Mouse (Mus musculus) erythroblast, embryonic 14.5 days (primary cell): ENCODE measurements around the gene Ncmap. TPM values are rescaled to one million over a fixed set of nuclear protein-coding genes. Genes with fewer than 3 reads are reported as not detected.

Source experiments
- H3K27me3 ChIP-seq: 2 replicates; pipeline ENCODE4 v1.6.1; 2012; ENCODE audit warnings: inconsistent platforms; ENCODE audit not compliant: control insufficient read depth
- H3K36me3 ChIP-seq: 2 replicates; pipeline ENCODE4 v1.6.1; 2012; ENCODE audit warnings: mild to moderate bottlenecking, inconsistent platforms; ENCODE audit not compliant: control insufficient read depth
- H3K4me1 ChIP-seq: 2 replicates; pipeline ENCODE4 v1.6.1; 2012; ENCODE audit warnings: inconsistent platforms; ENCODE audit not compliant: control insufficient read depth
- H3K4me3 ChIP-seq: replicated peaks from 2 replicates; pipeline ENCODE3; 2012; ENCODE audit warnings: moderate library complexity, mild to moderate bottlenecking, inconsistent platforms
- H3K9me3 ChIP-seq: 2 replicates; pipeline ENCODE4 v1.6.1; 2012; ENCODE audit warnings: low read length, inconsistent platforms, mixed read lengths; ENCODE audit not compliant: control insufficient read depth
- GATA1 ChIP-seq: IDR thresholded peaks from 2 replicates; pipeline ENCODE4 v1.6.1; 2012; ENCODE audit warnings: low read length, inconsistent platforms, mixed read lengths
- TAL1 ChIP-seq: IDR thresholded peaks from 3 replicates; pipeline ENCODE4 v1.6.1; 2012; ENCODE audit warnings: low read length, inconsistent platforms, mixed read lengths
- polyA plus RNA-seq: library from polyadenylated mRNA; stranded (reverse); fragments of >175 nt; gene quantifications from 2 replicates; pipeline ENCODE4 v1.2.3, GENCODE M21; 2012

Ncmap gene
- polyA plus RNA-seq, 1 experiment = not detected

DNA sequence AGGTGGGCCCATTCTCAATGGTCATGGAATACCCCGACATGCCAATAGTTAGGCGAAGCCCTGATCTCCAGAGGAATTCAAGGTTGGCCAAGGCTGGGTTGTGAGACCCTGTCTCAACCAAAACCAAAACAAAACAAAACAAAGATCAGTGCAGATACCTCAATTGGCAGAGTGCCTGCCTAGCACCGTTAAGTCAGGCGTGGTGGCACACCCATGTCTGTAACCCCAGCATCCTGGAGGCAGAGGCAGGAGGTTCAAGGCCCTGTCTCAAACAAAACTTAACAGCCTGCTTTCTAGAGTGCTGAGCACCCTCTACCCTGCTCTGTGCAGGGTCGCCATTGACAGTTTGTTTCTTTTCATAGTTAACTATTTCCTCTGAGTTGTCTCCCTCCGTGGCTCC is 7.0 kb downstream of the Ncmap start:
- peaks cover 18% of the 10 kb centered on the region for H3K27me3 ChIP-seq
- H3K4me3 ChIP-seq = no peak overlapping the region
- peaks cover 4% of the 10 kb centered on the region for H3K9me3 ChIP-seq
- no peaks in the 10 kb centered on the region for H3K36me3 ChIP-seq
- H3K4me1 ChIP-seq = no peaks in the 10 kb centered on the region
- TF ChIP-seq TAL1 (no peak), GATA1 (no peak)

DNA sequence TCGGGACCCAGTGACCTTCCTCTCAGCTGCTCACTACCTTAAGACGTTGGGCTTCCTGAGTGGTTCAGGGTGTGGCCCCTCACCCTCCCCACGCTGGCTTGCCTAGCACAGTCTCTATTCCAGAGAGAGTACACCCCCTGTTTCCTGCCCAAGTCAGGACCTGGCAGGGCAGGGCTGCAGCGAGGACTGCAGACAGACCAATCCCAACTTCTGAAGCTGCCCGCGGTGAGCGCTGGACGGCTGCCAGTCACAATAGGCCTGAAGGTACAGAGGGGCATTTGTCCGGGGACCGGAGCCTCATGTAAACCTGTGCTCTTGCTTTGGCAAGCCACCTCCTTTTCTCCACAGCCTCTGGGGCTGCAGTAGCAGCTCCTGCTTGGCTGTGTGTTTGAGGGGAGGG is 12.4 kb downstream of the Ncmap start:
- no peaks in the 10 kb centered on the region; the same call in 1 of the 2 replicates for H3K4me1 ChIP-seq
- no peak overlapping the region for H3K4me3 ChIP-seq
- H3K27me3 ChIP-seq = peaks cover 4% of the 10 kb centered on the region
- no peaks in the 10 kb centered on the region for H3K9me3 ChIP-seq
- TF ChIP-seq TAL1 (no peak), GATA1 (no peak)
- no peaks in the 10 kb centered on the region for H3K36me3 ChIP-seq

DNA sequence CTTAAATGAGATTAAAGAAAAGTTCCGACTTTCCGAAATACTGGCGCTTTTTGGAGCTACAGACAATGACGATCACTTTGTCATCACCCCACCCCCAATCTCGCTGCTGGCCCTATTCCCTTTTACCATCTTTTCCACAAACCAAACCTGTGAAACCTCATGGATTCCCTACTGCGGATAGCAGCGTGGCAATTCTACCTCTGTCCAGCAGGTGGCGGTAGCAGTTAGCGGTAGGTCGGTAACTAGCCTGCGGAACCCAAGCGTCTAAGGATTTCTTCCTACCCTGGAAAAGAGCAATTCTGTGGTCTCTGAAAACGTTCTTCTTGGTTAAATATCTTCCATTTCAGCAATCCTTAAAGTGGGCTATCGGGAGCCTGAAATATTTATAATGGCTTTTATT is 15.7 kb downstream of the Ncmap start:
- no peaks in the 10 kb centered on the region for H3K36me3 ChIP-seq
- peaks cover 2% of the 10 kb centered on the region for H3K27me3 ChIP-seq
- no peaks in the 10 kb centered on the region for H3K9me3 ChIP-seq
- TF ChIP-seq TAL1 = no peak
- TF ChIP-seq GATA1 = no peak
- H3K4me3 ChIP-seq = no peak overlapping the region
- no peaks in the 10 kb centered on the region; the same call in 1 of the 2 replicates for H3K4me1 ChIP-seq

DNA sequence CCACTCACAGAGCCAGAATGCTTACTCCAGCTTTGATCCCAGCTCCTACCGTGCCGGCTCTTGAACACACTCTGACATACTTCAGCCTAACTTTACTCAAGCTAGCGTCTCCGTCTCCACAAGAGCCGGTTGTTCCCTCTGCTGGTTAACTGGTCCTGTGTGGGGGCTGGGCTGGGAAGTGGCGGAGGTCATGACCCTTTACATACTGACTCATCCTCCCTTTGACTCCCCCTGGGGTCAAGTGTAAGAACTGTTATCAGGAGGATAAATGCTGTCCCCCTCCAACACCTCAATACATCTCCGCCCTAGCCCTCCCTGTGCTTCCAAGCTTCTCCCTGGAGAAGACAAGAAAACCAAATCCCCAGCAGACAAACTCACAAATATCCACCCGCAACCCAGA is 16.7 kb downstream of the Ncmap start:
- no peak for TF ChIP-seq TAL1
- no peak for TF ChIP-seq GATA1
- no peaks in the 10 kb centered on the region for H3K9me3 ChIP-seq

DNA sequence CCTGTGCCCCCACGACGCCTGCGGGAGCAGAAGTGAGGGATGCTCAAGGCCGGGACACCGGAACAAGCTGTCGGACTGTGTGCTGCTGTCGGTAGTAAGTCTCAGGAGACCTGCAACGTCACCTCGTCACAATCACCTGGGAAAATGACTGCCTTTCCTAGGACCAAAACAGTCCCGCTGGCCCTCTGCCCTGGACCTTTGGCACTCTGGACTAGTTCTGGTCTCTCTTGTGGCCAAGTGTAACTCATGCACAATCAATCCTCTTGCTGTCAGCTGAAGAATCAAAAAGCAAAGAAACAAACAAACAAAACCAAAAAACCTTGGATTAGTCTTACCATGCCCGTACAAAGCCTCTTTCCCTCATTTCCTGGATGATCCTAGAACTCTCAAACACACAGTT is 20.8 kb downstream of the Ncmap start:
- no peak overlapping the region for H3K4me3 ChIP-seq
- H3K36me3 ChIP-seq = no peaks in the 10 kb centered on the region
- H3K4me1 ChIP-seq = no peaks in the 10 kb centered on the region; the same call in 1 of the 2 replicates
- TF ChIP-seq GATA1 (no peak), TAL1 (no peak)
- H3K9me3 ChIP-seq = peaks cover 7% of the 10 kb centered on the region
- H3K27me3 ChIP-seq = no peaks in the 10 kb centered on the region

More for the DNA sequence above, 16.7 kb downstream of the Ncmap start:
- Histone ChIP-seq H3K4me3 (no peak overlapping the region), H3K27me3 (peaks cover 2% of the 10 kb centered on the region), H3K4me1 (no peaks in the 10 kb centered on the region; the same call in 1 of the 2 replicates), H3K36me3 (no peaks in the 10 kb centered on the region)

DNA sequence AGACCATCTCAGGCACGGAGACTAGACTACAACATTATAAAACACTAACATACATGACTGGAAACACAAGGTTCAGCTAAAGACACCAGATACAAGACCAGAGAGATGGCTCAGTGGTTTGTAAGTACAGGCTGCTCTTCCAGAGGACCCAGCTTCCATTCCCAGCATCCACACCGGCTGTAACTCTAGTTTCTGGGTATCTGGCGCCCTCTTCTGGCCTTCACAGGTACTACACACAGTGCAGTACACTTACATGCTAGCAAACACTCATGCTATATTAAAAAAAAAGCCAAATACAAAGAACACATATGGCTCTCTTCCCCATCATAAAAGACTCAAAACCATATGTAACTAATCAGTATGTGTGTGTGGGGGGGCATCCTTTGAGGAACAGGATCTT is 22.6 kb downstream of the Ncmap start:
- Histone ChIP-seq H3K4me3 (no peak overlapping the region), H3K9me3 (peaks cover 7% of the 10 kb centered on the region), H3K36me3 (no peaks in the 10 kb centered on the region), H3K4me1 (no peaks in the 10 kb centered on the region), H3K27me3 (no peaks in the 10 kb centered on the region)
- TF ChIP-seq TAL1 (no peak), GATA1 (no peak)

DNA sequence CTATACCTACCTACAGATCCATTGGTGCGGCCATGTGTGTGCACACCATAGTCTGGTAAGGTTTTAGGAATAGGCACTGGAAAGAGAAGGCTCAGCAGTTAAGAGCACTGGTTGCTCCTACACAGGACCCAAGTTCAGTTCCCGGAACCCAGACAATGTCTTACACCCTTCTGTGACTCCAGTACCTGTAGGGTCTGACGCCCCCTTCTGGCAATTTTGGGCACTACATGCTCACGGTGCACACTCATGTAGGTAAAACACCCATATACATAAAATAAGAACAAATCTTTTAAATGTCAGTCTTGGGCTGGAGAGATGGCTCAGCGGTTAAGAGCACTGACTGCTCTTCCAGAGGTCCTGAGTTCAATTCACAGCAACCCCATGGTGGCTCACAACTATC is 24.7 kb downstream of the Ncmap start:
- TF ChIP-seq TAL1 (no peak), GATA1 (no peak)
- Histone ChIP-seq H3K36me3 (no peaks in the 10 kb centered on the region), H3K4me1 (no peaks in the 10 kb centered on the region), H3K4me3 (no peak overlapping the region), H3K9me3 (peaks cover 7% of the 10 kb centered on the region), H3K27me3 (peaks cover under 1% of the 10 kb centered on the region; the same call in 1 of the 2 replicates)

DNA sequence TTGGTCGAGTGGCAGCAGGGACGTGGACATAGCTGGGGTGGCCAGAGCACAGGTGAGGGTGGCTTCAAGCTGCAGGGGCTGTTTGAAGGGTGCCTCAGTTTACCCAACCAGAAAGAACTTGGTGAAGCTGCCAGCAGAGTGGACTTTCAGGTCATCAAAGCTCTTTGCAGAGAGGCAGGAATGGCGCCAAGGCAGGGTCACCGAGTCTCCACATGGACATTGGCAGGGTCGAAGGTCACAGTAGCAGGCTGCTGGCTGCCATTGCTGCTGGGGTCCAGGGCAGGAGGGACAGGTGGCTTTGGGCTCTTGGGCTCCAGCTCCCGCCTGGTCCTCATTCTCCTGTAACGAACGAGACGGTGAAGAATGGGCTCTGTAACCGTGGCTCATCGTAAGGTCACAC is 27.7 kb downstream of the Ncmap start:
- H3K36me3 ChIP-seq = no peaks in the 10 kb centered on the region
- peaks cover 3% of the 10 kb centered on the region for H3K9me3 ChIP-seq
- no peak for TF ChIP-seq TAL1
- no peak for TF ChIP-seq GATA1
- H3K4me1 ChIP-seq = no peaks in the 10 kb centered on the region
- no peak overlapping the region for H3K4me3 ChIP-seq
- H3K27me3 ChIP-seq = peaks cover 3% of the 10 kb centered on the region; the same call in 1 of the 2 replicates

DNA sequence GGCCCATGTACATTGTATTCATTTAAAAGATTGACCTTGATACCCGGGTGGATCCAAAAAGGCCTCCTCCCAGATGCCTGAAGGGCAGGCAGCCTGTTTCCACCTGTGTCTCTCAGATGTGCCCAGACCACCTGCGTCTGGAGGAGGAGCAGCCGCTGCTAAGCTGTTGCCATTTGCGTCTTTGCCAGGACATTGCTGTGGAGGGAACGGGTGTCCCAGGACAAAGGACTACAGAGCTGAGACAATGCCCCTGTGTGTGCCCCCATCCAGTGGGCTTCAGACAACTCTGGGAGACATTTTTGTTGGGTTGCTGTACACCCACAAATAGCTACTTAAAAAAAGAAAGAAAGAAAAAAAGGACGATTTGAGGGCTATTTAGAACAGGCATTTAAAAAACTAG is 35.2 kb downstream of the Ncmap start:
- TF ChIP-seq GATA1 = no peak
- TF ChIP-seq TAL1 = no peak
- Histone ChIP-seq H3K4me1 (peaks cover 8% of the 10 kb centered on the region), H3K36me3 (no peaks in the 10 kb centered on the region)

DNA sequence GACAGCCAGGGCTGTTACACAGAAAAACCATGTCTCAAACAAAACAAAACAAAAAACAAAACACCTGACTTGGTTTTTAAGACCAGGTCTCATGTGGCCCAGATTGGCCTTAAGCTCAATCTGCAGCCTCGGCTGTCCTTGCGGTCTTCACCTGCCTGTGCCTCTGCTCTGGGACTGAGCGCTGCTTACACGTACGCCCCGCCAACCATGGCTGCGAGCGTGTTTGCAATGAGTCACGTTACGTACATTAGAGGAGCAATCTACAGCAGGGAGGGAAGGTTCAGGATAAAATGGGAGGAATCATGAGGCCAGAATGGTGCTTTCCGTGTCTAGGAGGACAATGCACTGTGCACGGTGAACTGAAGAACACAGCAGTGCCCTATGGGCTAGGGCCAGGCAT is 36.3 kb downstream of the Ncmap start:
- H3K4me1 ChIP-seq = peaks cover 8% of the 10 kb centered on the region
- no peaks in the 10 kb centered on the region for H3K36me3 ChIP-seq
- no peak overlapping the region for H3K4me3 ChIP-seq
- no peaks in the 10 kb centered on the region for H3K9me3 ChIP-seq
- TF ChIP-seq GATA1 (no peak), TAL1 (no peak)
- H3K27me3 ChIP-seq = peaks cover 14% of the 10 kb centered on the region

More for the DNA sequence above, 35.2 kb downstream of the Ncmap start:
- Histone ChIP-seq H3K4me3 (no peak overlapping the region), H3K9me3 (no peaks in the 10 kb centered on the region), H3K27me3 (peaks cover 8% of the 10 kb centered on the region)
